8 mouse cellular contexts compared by ENCODE assay signal in genomic region chr11:120775774-120776469, GRCm38 (mm10). TPM values are rescaled to one million over a fixed set of nuclear protein-coding genes. Genes with fewer than 3 reads are reported as not detected.
DNase-seq lines count a peak whose midpoint lies in the region; ATAC-seq lines count a peak whose summit lies in the region.

No protein-coding gene starts in this region.

- H3K9ac ChIP-seq in hindbrain, embryonic 15.5 days = no peak overlapping the region

- DNase-seq in R1 (ENCODE audit: low read depth, low spot score) = peak; percentile 92
- DNase-seq in cerebellum, postnatal 25 days = peak; percentile 97 to 99
- DNase-seq in frontal cortex, postnatal 36 days (ENCODE audit: low spot score in 2 of 2) = peak; percentile 95 to 96
- DNase-seq in layer of hippocampus, postnatal 36 days = peak; percentile 93 to 94
- DNase-seq in lung, postnatal 36 days = peak; percentile 96
- DNase-seq in retina, postnatal 1 day = peak; percentile 93
- peak; percentile 98 for DNase-seq in thymus, postnatal 4 days

- peak; percentile 89 for ATAC-seq in hindbrain, embryonic 15.5 days (ENCODE audit: low FRiP score, low read depth)

- peaks cover 10% of the 10 kb centered on the region; the same call in 1 of the 2 replicates for H3K36me3 ChIP-seq in hindbrain, embryonic 15.5 days

- no peak overlapping the region for H3K4me2 ChIP-seq in hindbrain, embryonic 15.5 days

- no peaks in the 10 kb centered on the region for H3K27me3 ChIP-seq in hindbrain, embryonic 15.5 days

- no peak overlapping the region for H3K4me3 ChIP-seq in hindbrain, embryonic 15.5 days

- H3K4me1 ChIP-seq in hindbrain, embryonic 15.5 days (replicated peaks) = peaks cover 11% of the 10 kb centered on the region; the same call in 1 of the 2 replicates

- H3K9me3 ChIP-seq in hindbrain, embryonic 15.5 days = no peaks in the 10 kb centered on the region

- WGBS in hindbrain, embryonic 15.5 days = 24% methylated on average over 15 of the region's 15 CpGs

- no peak overlapping the region for H3K27ac ChIP-seq in hindbrain, embryonic 15.5 days (replicated peaks)

RNA-seq across cellular contexts. Expression of gene Rfng, which starts 8.1 kb away (rescaled TPM):
- polyA plus RNA-seq in hindbrain, embryonic 15.5 days (2015; fragmentation: Nextera tagmentation; extraction: Ambion mirVana) = 119 and 141 TPM in 2 replicates
- total RNA-seq in layer of hippocampus, postnatal 36 days (2021) = 10 to 100 TPM; 66.1 to 68.6 TPM

RNA-seq across cellular contexts. Expression of gene Gps1, which starts 8.2 kb away (rescaled TPM):
- 275 and 300 TPM in 2 replicates for polyA plus RNA-seq in hindbrain, embryonic 15.5 days (2015; fragmentation: Nextera tagmentation; extraction: Ambion mirVana)
- total RNA-seq in layer of hippocampus, postnatal 36 days (2021) = 100 to 1,000 TPM; 146 to 147 TPM

RNA-seq across cellular contexts. Expression of gene Hmga1b, which starts 13.3 kb away (rescaled TPM):
- polyA plus RNA-seq in hindbrain, embryonic 15.5 days (2015; fragmentation: Nextera tagmentation; extraction: Ambion mirVana) = 2.1 and 2.9 TPM in 2 replicates
- 10 to 100 TPM; 19.5 to 20.1 TPM for total RNA-seq in layer of hippocampus, postnatal 36 days (2021)

RNA-seq across cellular contexts. Expression of gene Dus1l, which starts 20.3 kb away (rescaled TPM):
- 45.2 and 48.6 TPM in 2 replicates for polyA plus RNA-seq in hindbrain, embryonic 15.5 days (2015; fragmentation: Nextera tagmentation; extraction: Ambion mirVana)
- total RNA-seq in layer of hippocampus, postnatal 36 days (2021) = 10 to 100 TPM; 44.7 to 52.9 TPM

RNA-seq across cellular contexts. Expression of gene Cbr2, which starts 44.0 kb away (rescaled TPM):
- polyA plus RNA-seq in hindbrain, embryonic 15.5 days (2015; fragmentation: Nextera tagmentation; extraction: Ambion mirVana) = 0.97 and 2.1 TPM in 2 replicates
- 1 to 10 TPM; 1.7 to 2.3 TPM for total RNA-seq in layer of hippocampus, postnatal 36 days (2021)
